Mouse (Mus musculus): ENCODE data around the gene Filip1l. TPM values are rescaled to one million over a fixed set of nuclear protein-coding genes. Genes with fewer than 3 reads are reported as not detected.

The Filip1l gene
- polyA plus RNA-seq, 1 experiment from 2014 or later = 32.1 TPM

- Histone ChIP-seq H3K36me3 (ENCODE audit: control insufficient read depth, insufficient read depth) (no peaks in the 10 kb centered on the region), H3K27ac (ENCODE audit: low read depth, low read length) (no peak overlapping the region), H3K4me3 (ENCODE audit: low read depth, low read length) (no peak overlapping the region), H3K4me2 (replicated peaks; ENCODE audit: low read depth) (no peak overlapping the region), H3K4me1 (replicated peaks; ENCODE audit: control insufficient read depth, insufficient read depth, low read length) (no peaks in the 10 kb centered on the region), H3K9me3 (ENCODE audit: control insufficient read depth) (no peaks in the 10 kb centered on the region), H3K9ac (ENCODE audit: low read depth, low read length) (no peak overlapping the region), H3K27me3 (replicated peaks; ENCODE audit: control insufficient read depth, insufficient read depth, low read length) (no peaks in the 10 kb centered on the region)
- ATAC-seq = no peak
- TF ChIP-seq CTCF (IDR thresholded peaks at IDR 0.05; ENCODE audit: low read depth) = no peak
- WGBS = 45% methylated on average over 2 of the region's 2 CpGs
Observed at GRCm38 (mm10) chr16:57392461-57392860, 39.6 kb downstream of the Filip1l start.

DNA sequence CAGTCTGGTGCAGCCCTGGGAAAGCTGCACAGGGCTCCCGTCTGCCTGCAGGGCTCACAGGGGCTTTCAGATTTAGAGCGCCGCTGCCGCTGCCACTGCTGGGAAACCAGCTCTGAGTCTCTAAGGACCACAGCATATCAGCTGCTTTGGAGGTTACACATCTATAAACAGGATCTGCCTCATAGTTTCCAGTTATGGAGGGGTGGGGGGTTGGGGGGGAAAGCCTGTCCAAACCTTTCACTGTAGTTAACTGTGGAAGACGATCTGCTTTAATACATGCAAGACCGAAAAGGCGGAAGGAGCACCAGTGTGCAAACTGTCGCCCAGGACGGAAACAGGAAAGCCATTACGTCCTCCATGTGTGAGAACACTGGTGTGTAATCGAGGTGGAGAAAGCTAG, 40.3 kb downstream of the Filip1l start:
- Histone ChIP-seq H3K9me3 (ENCODE audit: control insufficient read depth) (no peaks in the 10 kb centered on the region), H3K9ac (ENCODE audit: low read depth, low read length) (no peak overlapping the region), H3K27ac (ENCODE audit: low read depth, low read length) (peak overlapping the region; percentile 63), H3K4me2 (replicated peaks; ENCODE audit: low read depth) (peak overlapping the region; percentile 33), H3K4me3 (ENCODE audit: low read depth, low read length) (no peak overlapping the region), H3K4me1 (replicated peaks; ENCODE audit: control insufficient read depth, insufficient read depth, low read length) (no peaks in the 10 kb centered on the region), H3K27me3 (replicated peaks; ENCODE audit: control insufficient read depth, insufficient read depth, low read length) (no peaks in the 10 kb centered on the region), H3K36me3 (ENCODE audit: control insufficient read depth, insufficient read depth) (no peaks in the 10 kb centered on the region)
- 50% methylated on average over 11 of the region's 11 CpGs for WGBS
- ATAC-seq = no peak
- TF ChIP-seq CTCF (IDR thresholded peaks at IDR 0.05; ENCODE audit: low read depth) = no peak

GRCm38 (mm10) chr16:57396249-57396648, 43.4 kb downstream of the Filip1l start:
- Histone ChIP-seq H3K4me3 (ENCODE audit: low read depth, low read length) (no peak overlapping the region), H3K36me3 (ENCODE audit: control insufficient read depth, insufficient read depth) (no peaks in the 10 kb centered on the region), H3K4me2 (replicated peaks; ENCODE audit: low read depth) (no peak overlapping the region), H3K9ac (ENCODE audit: low read depth, low read length) (no peak overlapping the region), H3K27me3 (replicated peaks; ENCODE audit: control insufficient read depth, insufficient read depth, low read length) (no peaks in the 10 kb centered on the region), H3K27ac (ENCODE audit: low read depth, low read length) (no peak overlapping the region), H3K9me3 (ENCODE audit: control insufficient read depth) (no peaks in the 10 kb centered on the region), H3K4me1 (replicated peaks; ENCODE audit: control insufficient read depth, insufficient read depth, low read length) (no peaks in the 10 kb centered on the region)
- ATAC-seq = no peak
- no peak for TF ChIP-seq CTCF (IDR thresholded peaks at IDR 0.05; ENCODE audit: low read depth)
- 65% methylated on average over 6 of the region's 6 CpGs for WGBS

DNA sequence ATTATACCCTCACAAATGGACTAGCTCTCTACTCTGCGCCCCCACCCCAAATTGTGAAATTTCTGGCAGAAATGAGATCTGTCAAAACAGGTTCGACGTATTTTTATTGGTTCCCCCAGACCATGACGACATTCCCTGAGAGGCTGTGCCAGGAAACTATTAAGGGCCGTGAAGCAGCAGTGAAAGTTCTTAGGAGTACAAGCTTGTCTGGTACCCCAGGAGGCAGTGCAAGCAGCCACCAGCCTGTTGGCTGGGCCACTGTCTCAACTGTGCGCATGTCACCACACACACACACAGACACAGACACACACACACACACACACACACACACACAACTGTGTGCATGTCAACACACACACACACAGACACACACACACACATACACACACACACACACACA, 45.0 kb downstream of the Filip1l start:
- no peak overlapping the region for H3K27ac ChIP-seq (ENCODE audit: low read depth, low read length)
- TF ChIP-seq CTCF (IDR thresholded peaks at IDR 0.05; ENCODE audit: low read depth) = no peak
- H3K4me3 ChIP-seq (ENCODE audit: low read depth, low read length) = no peak overlapping the region
- no peaks in the 10 kb centered on the region for H3K4me1 ChIP-seq (replicated peaks; ENCODE audit: control insufficient read depth, insufficient read depth, low read length)
- ATAC-seq = no peak
- H3K9me3 ChIP-seq (ENCODE audit: control insufficient read depth) = no peaks in the 10 kb centered on the region
- H3K36me3 ChIP-seq (ENCODE audit: control insufficient read depth, insufficient read depth) = no peaks in the 10 kb centered on the region
- H3K27me3 ChIP-seq (replicated peaks; ENCODE audit: control insufficient read depth, insufficient read depth, low read length) = no peaks in the 10 kb centered on the region
- no peak overlapping the region for H3K4me2 ChIP-seq (replicated peaks; ENCODE audit: low read depth)
- 79% methylated on average over 6 of the region's 6 CpGs for WGBS
- no peak overlapping the region for H3K9ac ChIP-seq (ENCODE audit: low read depth, low read length)

DNA sequence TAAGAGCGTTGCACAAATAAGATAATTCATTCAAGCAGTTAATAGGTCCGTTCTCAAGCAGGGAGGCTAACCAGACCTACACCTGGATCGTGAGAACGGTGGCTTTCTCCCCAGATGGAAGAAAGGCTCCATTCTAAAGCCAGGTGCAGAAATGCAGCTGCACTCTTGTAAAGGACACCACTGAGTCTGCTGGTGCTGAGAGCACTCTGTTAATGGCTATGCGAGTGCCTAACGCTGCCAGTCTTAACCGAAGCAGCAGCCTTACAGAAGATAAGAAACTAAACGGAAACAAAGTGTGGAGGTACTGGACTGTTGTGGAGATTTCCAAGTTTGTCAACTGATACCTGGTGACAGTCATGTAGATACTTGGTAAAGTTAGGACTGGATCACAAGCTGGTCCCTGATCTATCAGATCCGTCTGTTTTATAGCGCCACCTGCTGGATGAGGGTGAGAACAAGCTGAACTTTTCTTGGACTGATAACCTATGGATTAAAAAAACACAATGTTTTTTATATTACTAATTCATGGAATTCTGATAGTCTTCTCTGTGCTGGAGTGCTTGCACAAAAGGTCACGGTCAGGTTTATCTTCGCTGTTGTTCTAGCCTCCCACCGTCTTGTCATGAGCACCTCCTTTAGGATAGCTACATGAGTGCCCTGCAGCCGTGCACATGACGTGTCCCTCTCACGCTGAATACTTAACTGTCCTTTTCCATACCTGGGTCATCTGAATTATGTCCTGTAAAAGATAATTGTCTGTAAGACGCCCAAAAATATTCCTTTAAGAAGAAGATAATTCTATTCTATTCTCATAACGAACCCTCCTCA, 45.7 kb downstream of the Filip1l start:
- peak; percentile 89 for TF ChIP-seq CTCF (IDR thresholded peaks at IDR 0.05; ENCODE audit: low read depth)
- H3K27ac ChIP-seq (ENCODE audit: low read depth, low read length) = no peak overlapping the region
- no peak overlapping the region for H3K9ac ChIP-seq (ENCODE audit: low read depth, low read length)
- H3K9me3 ChIP-seq (ENCODE audit: control insufficient read depth) = no peaks in the 10 kb centered on the region
- no peak for ATAC-seq
- H3K4me1 ChIP-seq (replicated peaks; ENCODE audit: control insufficient read depth, insufficient read depth, low read length) = no peaks in the 10 kb centered on the region
- H3K36me3 ChIP-seq (ENCODE audit: control insufficient read depth, insufficient read depth) = no peaks in the 10 kb centered on the region
- no peak overlapping the region for H3K4me3 ChIP-seq (ENCODE audit: low read depth, low read length)
- no peaks in the 10 kb centered on the region for H3K27me3 ChIP-seq (replicated peaks; ENCODE audit: control insufficient read depth, insufficient read depth, low read length)
- no peak overlapping the region for H3K4me2 ChIP-seq (replicated peaks; ENCODE audit: low read depth)
- WGBS = 63% methylated on average over 18 of the region's 18 CpGs

GRCm38 (mm10) chr16:57399566-57399965, 46.7 kb downstream of the Filip1l start:
- H3K9me3 ChIP-seq (ENCODE audit: control insufficient read depth) = no peaks in the 10 kb centered on the region
- TF ChIP-seq CTCF (IDR thresholded peaks at IDR 0.05; ENCODE audit: low read depth) = no peak
- H3K27me3 ChIP-seq (replicated peaks; ENCODE audit: control insufficient read depth, insufficient read depth, low read length) = no peaks in the 10 kb centered on the region
- H3K4me3 ChIP-seq (ENCODE audit: low read depth, low read length) = no peak overlapping the region
- H3K4me2 ChIP-seq (replicated peaks; ENCODE audit: low read depth) = no peak overlapping the region
- no peak overlapping the region for H3K9ac ChIP-seq (ENCODE audit: low read depth, low read length)
- no peaks in the 10 kb centered on the region for H3K36me3 ChIP-seq (ENCODE audit: control insufficient read depth, insufficient read depth)
- 82% methylated on average over 10 of the region's 10 CpGs for WGBS
- no peaks in the 10 kb centered on the region for H3K4me1 ChIP-seq (replicated peaks; ENCODE audit: control insufficient read depth, insufficient read depth, low read length)
- no peak overlapping the region for H3K27ac ChIP-seq (ENCODE audit: low read depth, low read length)
- no peak; the same call in 1 of the 2 replicates for ATAC-seq

Measured in intestine, postnatal 0 days (tissue).